Mouse (Mus musculus): ENCODE data around the gene Cyp4a31. TPM values are rescaled to one million over a fixed set of nuclear protein-coding genes. Genes with fewer than 3 reads are reported as not detected.
"Not testable (repeated sequence)": the region's sequence is repeated elsewhere in the genome, so short reads cannot be mapped to it uniquely, and the experiment has no call there.

Cyp4a31 gene
- polyA plus RNA-seq, 1 experiment, result not detected

DNA sequence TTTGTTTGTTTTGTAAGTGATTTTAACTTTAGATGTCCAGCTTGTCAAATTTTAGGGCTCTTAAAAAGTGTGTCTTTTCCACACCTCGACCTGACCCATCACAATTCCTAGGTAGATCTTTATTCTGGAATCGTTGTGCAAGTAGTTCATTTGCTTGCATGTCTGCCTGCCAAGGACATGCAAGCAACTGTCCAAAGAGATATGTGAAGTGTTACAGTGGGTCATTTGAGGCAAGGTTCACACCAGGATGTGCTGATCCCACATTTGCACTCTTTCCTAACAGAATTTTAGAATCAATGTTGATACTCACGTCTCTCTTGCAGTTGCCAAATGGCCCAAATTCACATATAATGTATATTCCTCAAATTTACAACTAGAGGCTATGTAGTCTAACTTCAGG is 11.8 kb downstream of the Cyp4a31 start:
- H3K9me3 ChIP-seq (replicated peaks; ENCODE audit: control insufficient read depth, insufficient read depth, low read length, poor library complexity, severe bottlenecking), result no peaks in the 10 kb centered on the region
- H3K4me1 ChIP-seq (ENCODE audit: control insufficient read depth, insufficient read depth, low read length), result no peaks in the 10 kb centered on the region
- H3K27me3 ChIP-seq (ENCODE audit: control insufficient read depth, insufficient read depth, low read length, poor library complexity, severe bottlenecking), result no peaks in the 10 kb centered on the region
- no peak overlapping the region for H3K9ac ChIP-seq (ENCODE audit: low read depth, poor library complexity, severe bottlenecking)
- no peak overlapping the region for H3K4me3 ChIP-seq (ENCODE audit: low read depth, low read length)
- TF ChIP-seq POLR2A (IDR thresholded peaks at IDR 0.05; ENCODE audit: insufficient read depth, low read length), result no peak
- TF ChIP-seq CTCF (IDR thresholded peaks at IDR 0.05; ENCODE audit: low read depth, low read length), result no peak
- no peak for TF ChIP-seq EP300 (IDR thresholded peaks at IDR 0.05; ENCODE audit: insufficient read depth, low read depth, low read length)
- no peaks in the 10 kb centered on the region for H3K36me3 ChIP-seq (ENCODE audit: control insufficient read depth, insufficient read depth, low read length, poor library complexity, severe bottlenecking)
- H3K27ac ChIP-seq (ENCODE audit: insufficient read depth, low read length), result no peak overlapping the region

GRCm38 (mm10) chr4:115575776-115576175 is 12.3 kb downstream of the Cyp4a31 start:
- Histone ChIP-seq H3K9me3 (replicated peaks; ENCODE audit: control insufficient read depth, insufficient read depth, low read length, poor library complexity, severe bottlenecking) (no peaks in the 10 kb centered on the region), H3K9ac (ENCODE audit: low read depth, poor library complexity, severe bottlenecking) (no peak overlapping the region), H3K4me1 (ENCODE audit: control insufficient read depth, insufficient read depth, low read length) (no peaks in the 10 kb centered on the region), H3K27ac (ENCODE audit: insufficient read depth, low read length) (no peak overlapping the region), H3K4me3 (ENCODE audit: low read depth, low read length) (no peak overlapping the region), H3K36me3 (ENCODE audit: control insufficient read depth, insufficient read depth, low read length, poor library complexity, severe bottlenecking) (no peaks in the 10 kb centered on the region), H3K27me3 (ENCODE audit: control insufficient read depth, insufficient read depth, low read length, poor library complexity, severe bottlenecking) (no peaks in the 10 kb centered on the region)
- TF ChIP-seq POLR2A (IDR thresholded peaks at IDR 0.05; ENCODE audit: insufficient read depth, low read length) (no peak), CTCF (IDR thresholded peaks at IDR 0.05; ENCODE audit: low read depth, low read length) (no peak), EP300 (IDR thresholded peaks at IDR 0.05; ENCODE audit: insufficient read depth, low read depth, low read length) (no peak)

- Histone ChIP-seq H3K4me3 (ENCODE audit: low read depth, low read length) (no peak overlapping the region), H3K27ac (ENCODE audit: insufficient read depth, low read length) (no peak overlapping the region), H3K36me3 (ENCODE audit: control insufficient read depth, insufficient read depth, low read length, poor library complexity, severe bottlenecking) (no peaks in the 10 kb centered on the region), H3K9ac (ENCODE audit: low read depth, poor library complexity, severe bottlenecking) (no peak overlapping the region), H3K27me3 (ENCODE audit: control insufficient read depth, insufficient read depth, low read length, poor library complexity, severe bottlenecking) (no peaks in the 10 kb centered on the region), H3K4me1 (ENCODE audit: control insufficient read depth, insufficient read depth, low read length) (no peaks in the 10 kb centered on the region), H3K9me3 (replicated peaks; ENCODE audit: control insufficient read depth, insufficient read depth, low read length, poor library complexity, severe bottlenecking) (no peaks in the 10 kb centered on the region)
- TF ChIP-seq EP300 (IDR thresholded peaks at IDR 0.05; ENCODE audit: insufficient read depth, low read depth, low read length) (no peak), POLR2A (IDR thresholded peaks at IDR 0.05; ENCODE audit: insufficient read depth, low read length) (no peak), CTCF (IDR thresholded peaks at IDR 0.05; ENCODE audit: low read depth, low read length) (no peak)
These were observed 19.6 kb downstream of the Cyp4a31 start for GRCm38 (mm10) chr4:115583036-115583435.

DNA sequence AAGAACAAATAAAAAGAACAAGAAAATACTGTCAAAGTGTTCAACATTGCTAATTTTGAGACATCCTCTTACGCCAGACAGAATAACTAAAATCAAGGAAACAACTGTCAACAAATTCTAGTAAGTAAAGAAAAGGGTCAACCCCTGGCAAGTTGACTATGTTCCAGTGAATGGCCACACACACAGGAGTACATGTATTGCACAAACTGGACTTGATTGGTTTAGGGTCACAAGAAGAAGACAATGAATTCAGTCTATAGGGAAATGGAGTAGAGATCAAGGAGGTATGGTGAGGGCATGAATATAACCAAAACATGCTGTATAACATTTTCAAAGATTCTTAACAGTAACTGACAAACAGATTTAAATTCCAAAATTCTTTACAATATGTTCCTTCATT is 32.9 kb downstream of the Cyp4a31 start:
- Histone ChIP-seq H3K9ac (ENCODE audit: low read depth, poor library complexity, severe bottlenecking) (no peak overlapping the region), H3K4me1 (ENCODE audit: control insufficient read depth, insufficient read depth, low read length) (no peaks in the 10 kb centered on the region), H3K27me3 (ENCODE audit: control insufficient read depth, insufficient read depth, low read length, poor library complexity, severe bottlenecking) (no peaks in the 10 kb centered on the region), H3K9me3 (replicated peaks; ENCODE audit: control insufficient read depth, insufficient read depth, low read length, poor library complexity, severe bottlenecking) (no peaks in the 10 kb centered on the region; the same call in 1 of the 2 replicates), H3K36me3 (ENCODE audit: control insufficient read depth, insufficient read depth, low read length, poor library complexity, severe bottlenecking) (no peaks in the 10 kb centered on the region), H3K27ac (ENCODE audit: insufficient read depth, low read length) (no peak overlapping the region), H3K4me3 (ENCODE audit: low read depth, low read length) (no peak overlapping the region)
- TF ChIP-seq CTCF (IDR thresholded peaks at IDR 0.05; ENCODE audit: low read depth, low read length) (no peak), EP300 (IDR thresholded peaks at IDR 0.05; ENCODE audit: insufficient read depth, low read depth, low read length) (no peak), POLR2A (IDR thresholded peaks at IDR 0.05; ENCODE audit: insufficient read depth, low read length) (no peak)

DNA sequence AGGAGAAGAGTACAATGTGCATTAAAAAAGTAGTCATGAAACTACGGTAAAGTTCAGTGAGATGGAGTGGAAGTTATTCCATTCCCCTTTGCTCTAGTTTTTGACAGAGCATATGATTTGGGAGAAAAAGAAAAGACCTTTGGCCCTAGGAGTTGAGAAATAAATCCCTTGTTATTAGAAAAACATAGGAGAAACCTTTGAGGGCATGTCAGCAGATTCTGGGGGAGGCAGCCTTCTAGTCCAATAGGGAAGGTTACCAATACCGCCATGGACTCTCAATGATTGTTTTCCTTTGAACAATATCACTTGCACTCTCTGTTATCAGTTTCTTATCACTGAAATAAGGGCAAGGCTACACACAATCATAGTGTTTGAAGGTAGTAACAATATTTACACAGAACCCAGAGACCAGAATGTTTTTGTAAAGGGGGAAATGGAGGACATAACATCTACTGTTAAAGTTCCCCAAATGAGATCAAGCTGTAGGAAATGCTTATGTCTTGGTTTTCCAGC is 33.4 kb downstream of the Cyp4a31 start:
- TF ChIP-seq CTCF (IDR thresholded peaks at IDR 0.05; ENCODE audit: low read depth, low read length), result no peak
- Histone ChIP-seq H3K27ac (ENCODE audit: insufficient read depth, low read length) (no peak overlapping the region), H3K36me3 (ENCODE audit: control insufficient read depth, insufficient read depth, low read length, poor library complexity, severe bottlenecking) (no peaks in the 10 kb centered on the region), H3K4me3 (ENCODE audit: low read depth, low read length) (no peak overlapping the region), H3K9me3 (replicated peaks; ENCODE audit: control insufficient read depth, insufficient read depth, low read length, poor library complexity, severe bottlenecking) (no peaks in the 10 kb centered on the region; the same call in 1 of the 2 replicates), H3K4me1 (ENCODE audit: control insufficient read depth, insufficient read depth, low read length) (no peaks in the 10 kb centered on the region), H3K27me3 (ENCODE audit: control insufficient read depth, insufficient read depth, low read length, poor library complexity, severe bottlenecking) (no peaks in the 10 kb centered on the region), H3K9ac (ENCODE audit: low read depth, poor library complexity, severe bottlenecking) (no peak overlapping the region)

- not testable (repeated sequence) for H3K4me3 ChIP-seq (ENCODE audit: low read depth, low read length); H3K9ac ChIP-seq (ENCODE audit: low read depth, poor library complexity, severe bottlenecking); H3K27me3 ChIP-seq (ENCODE audit: control insufficient read depth, insufficient read depth, low read length, poor library complexity, severe bottlenecking); H3K36me3 ChIP-seq (ENCODE audit: control insufficient read depth, insufficient read depth, low read length, poor library complexity, severe bottlenecking); H3K4me1 ChIP-seq (ENCODE audit: control insufficient read depth, insufficient read depth, low read length); H3K27ac ChIP-seq (ENCODE audit: insufficient read depth, low read length); H3K9me3 ChIP-seq (replicated peaks; ENCODE audit: control insufficient read depth, insufficient read depth, low read length, poor library complexity, severe bottlenecking)
These were observed 37.2 kb downstream of the Cyp4a31 start, which contains the start of gene Cyp4a32 for GRCm38 (mm10) chr4:115600611-115601010. Gene Cyp4a32, plus strand, starts transcription at chr4:115600969.

All from ES-Bruce4 (cell line).